Mouse (Mus musculus) adrenal gland, postnatal 4 days (tissue): ENCODE measurements around the gene Saal1. TPM values are rescaled to one million over a fixed set of nuclear protein-coding genes. Genes with fewer than 3 reads are reported as not detected.
"Not testable (repeated sequence)": the region's sequence is repeated elsewhere in the genome, so short reads cannot be mapped to it uniquely, and the experiment has no call there.

Source experiments
- DNase-seq, 2 experiments: peaks; one replicate each; pipeline ENCODE4 v3.0.0; 2021 to 2022; ENCODE audit warnings: low spot score in 2 of 2, mixed read lengths in 2 of 2
- long read RNA-seq, 2 experiments: library from polyadenylated mRNA; stranded (forward); transcript quantifications; one replicate each; pipeline ENCODE4 v2.0.0; 2021
- total RNA-seq, 2 experiments: library from RNA; stranded (reverse); gene quantifications; 2 replicates each; pipeline ENCODE4 v1.2.3; 2021

Saal1 gene
- 10 to 100 TPM; 14.4 to 16.4 TPM for total RNA-seq
- long read RNA-seq, experiment 1, full-length matches to known transcripts: 24 of 31 reads
- long read RNA-seq, experiment 1, partial matches to known transcripts: 0 of 31 reads
- long read RNA-seq, experiment 1, other reads (novel, unspliced or antisense): 7 of 31 reads
- long read RNA-seq, experiment 2, full-length matches to known transcripts: 33 of 36 reads
- long read RNA-seq, experiment 2, partial matches to known transcripts: 0 of 36 reads
- long read RNA-seq, experiment 2, other reads (novel, unspliced or antisense): 3 of 36 reads

GRCm38 (mm10) chr7:46710390-46710844 is at the start of gene Saal1:
TSS of gene Saal1 (minus strand) at chr7:46710680.
- DNase-seq: peak; percentile 64 to 77

DNA sequence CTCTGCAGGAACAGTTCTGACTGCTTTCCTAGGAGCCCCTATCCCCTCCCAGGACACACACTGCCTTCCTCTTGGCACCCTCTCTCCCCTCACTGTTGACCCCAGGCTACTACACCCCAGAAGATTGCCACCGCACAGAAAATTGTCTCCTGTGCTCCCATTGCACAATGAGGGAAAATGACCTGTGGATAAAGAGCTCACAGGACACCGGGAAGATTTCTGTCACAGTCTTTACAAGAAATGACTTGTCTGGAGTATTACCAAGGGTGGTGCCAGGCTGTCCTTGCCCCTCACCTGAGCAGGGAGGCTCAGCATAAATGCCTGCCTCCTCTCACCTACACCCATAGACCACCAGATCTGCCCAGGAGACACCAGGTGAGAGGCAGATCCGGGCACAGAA is 41.0 kb upstream of the Saal1 start, which contains the start of gene Saa2:
Gene Saa2 (plus strand): TSS at position 301 of the 400 bp plus-strand sequence.
- DNase-seq: no peak

GRCm38 (mm10) chr7:46748459-46748858 is 38.0 kb upstream of the Saal1 start:
- no peak for DNase-seq

DNA sequence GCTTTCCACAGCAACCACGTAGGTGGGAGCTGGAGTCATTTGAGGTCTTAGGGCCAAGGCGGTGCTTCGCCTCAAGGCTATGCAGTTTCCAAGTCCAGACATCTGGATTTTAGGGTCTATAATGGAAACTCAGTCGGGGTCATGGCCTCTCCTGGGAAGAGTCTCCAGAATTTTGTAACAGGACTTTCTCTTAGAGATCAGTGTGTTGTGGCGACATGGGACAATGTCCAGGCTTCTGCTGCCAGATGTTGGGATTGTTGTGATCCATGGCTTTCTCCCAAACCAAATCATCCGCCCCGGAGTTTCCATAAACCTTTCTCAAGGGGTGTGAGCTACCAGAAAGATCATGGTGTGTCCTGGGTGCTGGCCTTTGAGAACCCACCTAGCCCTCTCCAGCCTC is 35.9 kb upstream of the Saal1 start:
- no peak for DNase-seq

DNA sequence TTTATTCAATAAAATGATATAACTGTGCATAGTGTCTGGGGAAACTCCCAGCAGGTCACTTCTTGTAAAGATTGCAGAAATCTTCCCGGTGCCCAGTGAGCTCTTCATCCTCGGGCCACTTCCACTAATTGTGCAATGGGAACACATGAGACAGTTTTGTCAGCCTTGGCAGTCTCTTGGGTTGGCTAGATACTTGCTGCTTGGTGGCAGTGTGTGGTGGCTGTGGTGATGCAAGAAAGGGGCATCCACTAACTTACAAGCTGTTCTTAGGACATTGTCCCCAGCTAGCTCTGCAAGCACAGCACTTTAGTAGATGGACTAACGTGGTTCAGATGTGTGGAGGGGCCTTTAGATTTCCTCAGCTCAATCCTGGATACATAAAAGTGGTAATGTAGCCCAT is 35.3 kb upstream of the Saal1 start:
- no peak for DNase-seq

GRCm38 (mm10) chr7:46742880-46743279 is 32.4 kb upstream of the Saal1 start, which contains the start of gene Saa1:
TSS of gene Saa1 (minus strand) at chr7:46742980.
- DNase-seq: not testable (repeated sequence)

GRCm38 (mm10) chr7:46740041-46740440 is 29.6 kb upstream of the Saal1 start:
- not testable (repeated sequence) for DNase-seq

- DNase-seq: no peak
Measured at GRCm38 (mm10) chr7:46738561-46739460, 28.3 kb upstream of the Saal1 start.

GRCm38 (mm10) chr7:46734983-46735382 is 24.5 kb upstream of the Saal1 start:
- no peak for DNase-seq

- no peak for DNase-seq
Measured at GRCm38 (mm10) chr7:46732458-46732857, 22.0 kb upstream of the Saal1 start, which contains the start of gene Saa4. TSS of gene Saa4 (minus strand) at chr7:46732603.

DNA sequence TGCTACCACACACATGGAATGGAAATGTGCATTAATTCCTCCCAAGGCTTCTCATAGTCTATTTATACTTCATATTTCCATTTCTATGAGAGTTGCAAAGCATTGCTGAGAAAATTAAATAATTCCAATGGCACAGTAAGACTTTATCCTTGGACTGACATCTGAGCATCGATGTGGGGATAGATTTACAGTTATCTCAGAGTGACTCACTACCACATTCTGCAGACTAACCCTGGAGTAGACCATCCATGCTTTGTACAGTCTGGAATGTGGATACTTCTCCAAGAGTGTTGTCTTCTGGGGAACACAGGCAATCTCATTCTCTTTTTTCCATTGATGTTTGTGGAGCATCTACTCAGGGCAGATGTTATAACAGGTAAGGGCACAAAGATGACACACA is 17.1 kb upstream of the Saal1 start:
- no peak for DNase-seq

DNA sequence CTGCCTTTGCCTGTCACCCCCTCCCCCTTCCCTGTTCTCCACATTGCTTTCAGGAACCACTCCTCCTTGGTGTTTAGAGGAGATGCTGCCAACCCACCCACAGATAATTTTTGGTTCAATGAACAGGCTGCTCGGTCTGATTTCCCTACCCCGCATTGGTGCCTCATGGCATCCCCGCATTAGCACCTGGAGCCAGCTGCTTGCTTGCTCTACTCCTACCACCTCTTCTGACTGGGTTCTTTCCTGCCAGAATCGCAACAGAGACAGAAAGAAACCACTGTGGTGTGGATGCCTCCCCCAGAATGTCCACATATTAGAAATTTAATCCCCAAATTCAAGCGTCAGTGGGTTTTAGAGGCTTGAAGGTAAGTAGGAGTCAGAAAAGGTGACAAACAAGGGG is 13.9 kb upstream of the Saal1 start:
- DNase-seq: no peak

- DNase-seq: no peak
Measured at GRCm38 (mm10) chr7:46723849-46724248, 13.4 kb upstream of the Saal1 start.

DNA sequence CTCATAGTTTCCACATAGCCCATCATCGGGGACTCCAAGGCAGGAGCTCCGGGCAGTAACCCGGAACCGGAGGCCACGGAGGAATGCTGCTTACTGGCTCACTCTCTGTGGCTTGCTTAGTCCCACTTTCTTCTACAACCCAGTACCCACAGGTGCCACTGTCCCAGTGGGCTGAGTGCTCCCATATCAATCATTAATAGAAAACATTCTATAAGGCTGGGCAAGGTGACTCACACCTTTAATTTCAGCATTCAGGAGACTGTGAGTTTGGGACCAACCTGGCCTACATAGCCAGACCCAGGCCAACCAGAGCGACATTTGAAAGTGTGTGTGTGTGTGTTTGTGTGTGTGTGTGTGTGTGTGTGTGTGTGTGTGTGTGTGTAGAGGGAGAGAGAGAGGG is 12.9 kb upstream of the Saal1 start:
- no peak for DNase-seq

DNA sequence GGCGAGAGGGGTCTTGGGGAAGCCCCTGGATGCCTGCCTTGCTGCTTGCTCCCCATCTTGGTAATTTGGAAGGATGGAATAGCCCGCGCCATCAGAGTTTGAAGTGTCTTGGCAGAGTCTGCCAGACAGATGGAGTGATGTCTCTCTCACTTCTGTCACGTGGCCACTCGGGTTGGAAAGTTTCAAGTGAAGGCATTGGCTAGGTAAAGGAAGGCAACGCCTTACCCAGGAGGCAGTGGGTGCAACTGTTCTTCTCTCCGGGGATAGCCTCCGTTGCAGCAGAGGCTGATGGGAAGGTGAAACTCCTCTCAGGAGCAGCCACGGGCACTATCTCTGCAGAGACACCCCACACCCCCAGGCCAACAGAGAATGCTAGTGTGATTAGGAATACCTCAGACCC is 10.0 kb upstream of the Saal1 start:
- DNase-seq: no peak

DNA sequence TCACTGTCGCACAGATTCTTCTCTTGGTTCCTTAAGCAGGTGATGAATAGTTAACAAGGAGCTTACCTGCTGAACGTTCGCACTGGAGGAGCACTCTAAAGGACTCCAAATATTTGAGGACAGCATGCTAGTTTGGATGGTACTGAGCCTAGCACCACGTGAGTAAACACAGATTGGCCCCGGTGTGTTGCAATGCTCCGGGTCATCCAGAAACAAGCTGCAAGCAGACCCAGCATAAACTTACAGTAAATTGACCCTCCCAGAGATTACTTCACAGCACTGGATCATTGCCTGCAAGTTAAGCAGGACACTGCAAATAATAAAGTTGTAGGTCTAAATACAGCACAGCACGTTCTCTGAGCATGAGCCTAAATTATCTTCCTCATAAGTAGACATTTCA is 9.0 kb upstream of the Saal1 start:
- DNase-seq: no peak

GRCm38 (mm10) chr7:46718591-46719270 is 8.3 kb upstream of the Saal1 start:
- no peak for DNase-seq

DNA sequence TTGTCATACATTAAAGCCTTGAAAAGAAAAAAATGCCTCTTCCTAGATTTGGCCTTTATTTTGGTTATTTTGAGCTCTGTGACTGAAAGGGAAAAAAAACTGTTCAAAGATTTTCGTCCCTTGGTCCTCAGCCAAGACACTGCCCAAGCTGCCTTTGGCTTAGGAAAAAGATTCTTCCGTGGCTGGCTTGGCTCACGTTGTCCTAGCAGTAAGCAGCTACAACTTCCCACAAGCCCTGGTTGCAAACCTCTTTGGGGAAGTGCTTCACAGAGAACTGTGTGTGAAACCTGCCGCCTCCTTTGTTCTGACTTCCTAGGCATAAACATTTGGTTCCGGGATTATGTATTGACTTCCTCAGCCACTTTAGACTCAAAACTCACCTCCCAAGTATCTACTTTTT is 6.4 kb upstream of the Saal1 start:
- no peak for DNase-seq

DNA sequence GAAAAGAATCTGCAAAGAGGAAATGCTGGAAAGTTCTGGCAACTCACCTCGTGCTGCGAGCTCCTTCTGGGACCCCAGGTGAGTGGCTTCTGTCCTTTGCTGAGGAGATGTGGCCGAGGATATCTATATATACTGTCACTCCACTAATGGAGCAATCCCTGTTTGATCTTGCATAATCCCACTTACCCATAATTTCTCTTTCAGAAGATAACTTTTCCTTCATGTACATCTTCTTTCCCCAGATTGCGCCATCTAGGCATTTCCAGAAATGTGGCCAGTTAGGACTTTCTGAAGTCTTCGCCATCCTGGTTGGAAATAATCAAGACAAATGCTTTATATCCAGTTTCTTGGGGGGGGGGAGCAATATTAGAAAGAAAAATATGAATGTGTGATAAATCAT is 5.1 kb upstream of the Saal1 start, which contains the start of gene Saa3:
Gene Saa3 (minus strand): TSS at position 101 of the 400 bp plus-strand sequence.
- DNase-seq: no peak

- DNase-seq: peak in 1 of 2 experiments; percentile 38
Measured at GRCm38 (mm10) chr7:46714518-46714917, 4.0 kb upstream of the Saal1 start.

- no peak for DNase-seq
Measured at GRCm38 (mm10) chr7:46712250-46712649, 1.8 kb upstream of the Saal1 start.
